Mouse (Mus musculus): ENCODE results near the gene Zfyve21.

DNA sequence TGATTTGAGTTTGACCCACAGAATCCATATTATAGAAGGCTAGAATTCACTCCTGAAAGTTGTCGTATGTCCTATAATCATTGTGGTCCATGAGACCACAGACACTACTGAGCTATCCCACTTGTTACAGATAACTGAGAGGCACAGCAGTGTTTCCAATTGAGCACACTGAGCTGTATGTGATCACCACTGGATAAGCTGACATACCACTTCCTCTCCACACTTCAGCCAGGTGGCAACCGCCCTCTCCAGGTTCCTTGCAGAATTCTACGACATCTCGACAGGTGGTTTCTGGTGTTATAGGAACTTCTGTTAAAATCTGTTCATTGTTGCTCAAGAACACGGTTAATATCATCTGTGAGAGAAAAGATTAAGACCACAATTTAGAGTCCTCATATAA is 58.1 kb downstream of the Zfyve21 start:
- TF ChIP-seq GATA1 (IDR thresholded peaks at IDR 0.05; ENCODE audit: borderline replicate concordance, low read length) = no peak
- TF ChIP-seq FLI1 (IDR thresholded peaks at IDR 0.05; ENCODE audit: low read length) = no peak
